Mouse (Mus musculus): ENCODE measurements at regions not wholly inside any gene's neighbourhood (a gene's known extent, or its start where the extent isn't known, plus 50 kb on each side); places are given as distances from the start of the nearest gene placed in this dataset.

DNA sequence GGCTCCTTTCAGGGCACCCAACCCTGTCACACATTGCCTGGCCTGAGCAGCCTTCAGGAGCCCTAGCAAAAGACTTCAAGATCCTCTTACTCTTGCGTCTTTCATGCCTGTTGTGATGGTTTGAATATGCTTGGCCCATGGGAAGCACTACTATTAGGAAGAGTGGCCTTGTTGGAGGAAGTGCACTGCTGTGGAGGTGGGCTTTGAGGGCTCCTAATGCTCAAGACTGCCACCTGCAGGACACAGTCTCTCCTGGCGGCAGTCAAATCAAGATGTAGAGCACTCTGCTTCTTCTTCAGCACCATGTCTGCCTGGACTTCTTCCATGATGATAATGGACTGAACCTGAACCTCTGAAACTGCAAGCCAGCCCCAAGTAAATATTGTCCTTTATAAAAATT, 73.0 kb downstream of the Tsen15 start:
- no peak for DNase-seq (ENCODE audit: low spot score in 2 of 2)

DNA sequence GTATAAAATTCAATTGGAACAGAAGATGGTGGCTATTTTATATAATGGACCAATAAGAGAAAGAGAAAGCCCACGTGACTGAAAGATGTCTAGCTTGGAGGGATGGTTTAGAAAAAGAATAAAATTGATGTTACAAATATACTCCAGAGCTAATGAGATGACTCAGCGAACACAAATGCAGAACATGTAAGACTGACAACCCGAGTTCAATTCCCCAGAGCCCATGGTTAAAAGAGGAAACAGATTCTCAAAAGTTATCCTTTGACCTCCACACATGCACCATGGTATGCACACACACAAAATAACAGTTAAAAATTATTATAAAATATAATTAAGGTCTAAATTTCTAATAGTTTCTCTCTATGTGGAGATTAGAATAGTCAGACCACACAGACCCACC, 81.0 kb downstream of the Tsen15 start:
- DNase-seq (ENCODE audit: low spot score in 2 of 2), result no peak

DNA sequence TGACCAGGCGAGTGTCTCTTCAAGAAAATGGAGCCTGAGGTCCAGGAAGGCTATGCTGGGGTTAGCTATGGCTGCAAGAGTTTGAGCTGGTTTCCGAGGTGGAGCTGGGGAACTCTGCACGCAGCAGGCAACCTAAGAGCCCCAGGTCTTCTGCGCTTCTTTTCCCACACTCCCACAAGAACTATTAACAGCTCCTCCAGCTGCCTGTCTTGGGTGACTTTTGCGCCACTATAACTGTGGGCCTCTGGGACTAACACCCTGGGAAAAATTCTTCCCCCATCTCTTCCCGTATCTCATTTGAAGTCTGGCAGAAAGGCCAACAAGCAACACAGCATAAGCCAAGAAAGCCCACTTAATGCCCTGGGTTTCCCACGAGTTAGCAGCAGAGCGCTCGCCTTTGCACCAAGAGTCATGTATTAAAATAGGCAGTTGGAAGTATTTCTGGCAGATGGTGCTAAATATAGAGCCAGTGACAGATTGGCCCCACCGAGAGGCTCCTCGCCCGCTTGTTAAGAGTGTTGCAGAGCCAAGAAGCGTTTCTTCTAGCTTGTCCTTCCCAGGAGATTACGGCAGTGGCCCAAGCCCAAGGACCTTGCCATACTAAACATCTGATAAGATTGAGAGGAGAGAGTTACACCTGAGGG, 81.9 kb downstream of the Tsen15 start:
- DNase-seq (ENCODE audit: low spot score in 2 of 2), result peak in 1 of 2 experiments; percentile 23

GRCm38 (mm10) chr1:152301355-152301754, 85.1 kb downstream of the Tsen15 start:
- peak in 1 of 2 experiments; percentile 20 for DNase-seq (ENCODE audit: low spot score in 2 of 2)

- no peak for DNase-seq (ENCODE audit: low spot score in 2 of 2)
These were observed 94.2 kb downstream of the Tsen15 start for GRCm38 (mm10) chr1:152292196-152292736.

GRCm38 (mm10) chr1:152290768-152291167, 95.7 kb downstream of the Tsen15 start:
- peak; percentile 10 to 18 for DNase-seq (ENCODE audit: low spot score in 2 of 2)

DNA sequence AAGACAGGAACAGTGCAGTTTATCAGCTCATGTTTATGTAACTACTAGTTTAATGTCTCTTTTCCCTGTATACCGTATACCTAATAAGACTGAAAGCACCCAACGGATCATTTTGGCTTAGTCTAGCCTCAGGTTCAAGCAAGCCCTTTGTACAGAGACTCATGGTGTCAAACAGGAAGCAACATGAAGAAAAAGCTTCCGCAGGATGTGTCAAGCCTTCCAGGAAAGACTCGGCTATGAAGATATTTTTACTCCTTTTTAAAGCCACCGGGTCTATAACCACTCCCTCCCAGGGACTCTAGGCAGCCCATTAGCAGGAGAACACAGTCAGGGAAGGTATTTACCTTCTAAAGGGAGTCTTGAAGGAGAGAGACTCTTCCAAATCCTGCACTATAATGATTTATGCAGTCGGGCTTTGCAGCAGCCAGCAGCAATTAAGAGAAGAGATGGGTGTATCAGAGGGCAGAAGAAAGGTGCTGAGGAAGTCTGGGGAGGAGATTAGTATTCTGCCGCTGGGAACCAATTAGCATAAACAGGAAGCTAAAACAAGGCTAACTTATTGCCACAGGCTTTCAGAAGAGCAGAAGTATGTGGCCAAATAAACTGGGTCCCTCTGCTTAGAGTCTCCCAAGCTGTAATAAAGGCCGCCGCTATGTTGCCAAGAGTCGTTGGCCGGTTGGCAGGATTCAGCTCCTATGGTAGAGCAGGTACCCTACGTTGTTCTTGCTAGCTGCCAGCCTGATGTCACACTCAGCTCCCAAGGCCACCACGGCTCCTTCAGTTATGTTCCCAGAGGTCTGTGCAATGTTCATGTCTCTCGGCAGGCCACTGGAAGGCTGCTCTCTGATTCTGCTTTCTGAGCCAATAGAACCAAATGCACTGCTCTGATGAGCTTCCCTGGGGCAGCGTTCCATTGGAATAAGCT, 98.7 kb downstream of the Tsen15 start:
- no peak for DNase-seq (ENCODE audit: low spot score in 2 of 2)

DNA sequence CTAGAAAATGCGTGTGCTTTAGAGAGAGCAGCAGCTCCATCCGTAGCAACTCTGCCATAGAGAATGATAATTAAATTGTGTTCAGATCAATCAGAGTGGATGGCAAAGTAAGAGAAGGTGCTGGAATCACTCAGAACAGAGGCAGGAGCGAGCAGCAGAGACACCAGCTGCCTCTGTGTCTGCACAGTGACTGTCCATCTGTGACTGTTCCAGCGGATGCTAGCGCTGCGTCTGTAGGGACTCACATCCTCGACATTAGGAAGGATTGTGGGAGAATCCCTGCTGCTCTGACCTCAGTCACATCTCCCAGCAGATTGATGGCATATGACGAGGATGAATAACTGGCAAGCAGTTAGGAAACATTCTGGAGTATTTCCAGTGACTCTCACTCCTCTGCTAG, 99.8 kb downstream of the Tsen15 start:
- DNase-seq (ENCODE audit: low spot score in 2 of 2), result no peak

- no peak for DNase-seq (ENCODE audit: low spot score in 2 of 2)
These were observed 104.4 kb downstream of the Tsen15 start for GRCm38 (mm10) chr1:152282106-152282505.

GRCm38 (mm10) chr1:152281201-152281600, 105.3 kb downstream of the Tsen15 start:
- DNase-seq (ENCODE audit: low spot score in 2 of 2), result no peak

- no peak for DNase-seq (ENCODE audit: low spot score in 2 of 2)
These were observed 106.5 kb downstream of the Tsen15 start for GRCm38 (mm10) chr1:152280014-152280413.

GRCm38 (mm10) chr1:152275011-152275410, 111.5 kb downstream of the Tsen15 start:
- no peak for DNase-seq (ENCODE audit: low spot score in 2 of 2)

DNA sequence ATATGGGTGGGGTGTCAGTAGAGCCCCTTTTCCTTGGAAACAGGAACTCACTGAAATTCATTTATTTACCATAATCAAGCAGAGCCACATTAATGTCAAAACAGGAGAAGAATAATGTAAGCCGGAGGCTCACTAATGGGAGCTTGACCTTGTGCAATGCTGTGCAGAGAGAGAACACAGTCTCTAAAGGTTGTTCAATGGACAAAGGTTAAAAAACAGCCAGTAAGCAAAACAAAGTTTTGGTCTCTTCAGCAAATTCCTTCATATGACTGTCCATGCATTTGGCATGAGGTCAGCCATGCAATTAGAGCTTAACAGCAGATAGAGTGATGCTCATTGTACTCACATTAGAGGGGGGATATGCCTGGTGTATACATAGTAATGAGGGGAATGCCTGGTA, 113.1 kb downstream of the Tsen15 start:
- no peak for DNase-seq (ENCODE audit: low spot score in 2 of 2)

DNA sequence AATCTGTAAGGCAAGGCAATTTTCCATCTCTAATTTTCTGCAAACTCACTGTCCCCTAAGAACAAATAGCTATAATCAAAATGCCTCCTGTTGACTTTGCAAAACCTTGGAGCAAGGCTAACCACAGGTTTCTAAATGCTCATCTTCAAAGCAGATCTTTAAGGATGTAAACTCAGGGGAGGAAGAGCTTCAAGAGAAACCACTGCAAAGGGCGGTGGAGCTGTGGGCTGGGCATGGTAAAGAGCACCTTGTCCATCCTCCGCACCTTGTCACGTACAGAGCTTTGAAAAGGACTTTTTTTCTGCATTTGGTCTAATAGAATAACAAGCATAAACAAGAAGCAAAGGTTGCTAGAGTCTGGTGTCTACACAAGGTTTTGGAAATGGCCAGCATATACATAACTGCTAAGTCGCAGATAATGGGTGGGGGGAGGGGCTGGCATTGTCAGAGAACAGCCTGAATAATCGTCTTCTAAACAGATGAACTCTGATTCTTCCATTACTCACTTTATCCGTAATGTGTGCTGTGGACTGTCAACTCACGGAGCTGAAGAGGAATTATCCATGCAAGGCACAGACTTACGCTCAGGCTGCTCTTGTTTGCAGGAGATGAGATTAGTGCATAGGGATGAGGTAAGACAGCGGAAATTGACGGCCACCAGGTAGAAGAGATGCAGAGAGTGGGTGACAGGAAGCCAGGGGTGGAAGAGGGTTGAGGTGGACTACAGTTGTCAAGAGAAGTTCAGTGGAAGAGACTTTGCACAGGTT, 116.4 kb downstream of the Tsen15 start:
- DNase-seq (ENCODE audit: low spot score in 2 of 2), result no peak

DNA sequence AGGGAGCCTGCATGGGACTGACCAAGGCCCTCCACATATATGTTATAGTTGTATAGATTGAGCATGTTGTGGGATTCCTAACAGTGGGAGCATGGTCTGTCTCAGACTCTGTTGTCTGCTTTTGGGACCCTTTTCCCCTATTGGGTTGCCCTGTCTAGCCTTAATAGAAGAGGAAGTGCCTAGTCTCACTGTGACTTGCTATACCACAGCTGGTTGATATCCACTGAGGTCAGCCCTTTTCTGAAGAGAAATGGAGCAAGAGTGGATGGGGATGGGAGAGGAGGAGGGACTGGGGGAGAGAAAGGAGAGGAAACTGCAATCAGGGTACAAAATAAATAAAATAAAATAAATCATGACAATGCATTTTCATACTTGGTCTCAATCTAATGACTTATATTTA, 120.1 kb downstream of the Tsen15 start:
- no peak for DNase-seq (ENCODE audit: low spot score in 2 of 2)

DNA sequence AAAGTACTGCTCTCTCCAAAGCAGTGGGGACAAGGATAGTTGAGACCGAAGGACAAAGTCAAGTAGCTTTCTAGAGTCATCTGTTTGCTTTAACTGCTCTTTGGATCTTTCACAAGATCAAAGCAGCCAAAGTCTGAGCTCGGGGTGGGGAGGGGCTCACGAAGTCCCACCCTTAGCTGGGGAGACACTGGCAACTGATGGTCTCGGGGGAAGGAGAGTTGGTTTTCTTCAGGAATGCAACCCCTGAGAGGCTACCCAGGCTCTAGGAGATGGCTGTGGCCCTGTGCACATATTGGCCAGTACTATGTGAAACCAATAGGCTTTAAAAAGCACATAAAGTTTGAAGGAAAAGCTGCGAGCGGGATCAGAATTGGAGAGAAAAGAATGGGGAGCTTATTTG, 121.5 kb downstream of the Tsen15 start:
- DNase-seq (ENCODE audit: low spot score in 2 of 2), result no peak

DNA sequence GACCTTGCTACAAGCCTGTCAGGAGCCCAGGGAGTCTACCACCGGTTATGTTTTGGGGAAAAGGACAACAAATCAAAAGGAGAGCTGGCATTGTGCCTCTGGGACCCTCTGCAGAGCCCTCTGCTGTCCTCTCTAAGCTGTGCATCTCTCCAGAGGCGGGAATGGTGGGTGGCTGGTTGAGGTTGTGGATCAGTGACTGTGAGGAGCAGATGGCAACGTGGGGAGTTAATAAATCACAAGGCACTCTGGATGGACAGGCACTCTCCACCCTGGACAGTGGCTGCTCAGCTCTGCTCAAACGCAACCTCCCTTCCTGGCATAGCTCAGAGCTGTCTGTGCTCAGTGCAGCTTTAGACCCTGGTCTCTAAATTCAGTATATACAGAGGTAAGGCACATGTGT, 125.0 kb downstream of the Tsen15 start:
- no peak for DNase-seq (ENCODE audit: low spot score in 2 of 2)

GRCm38 (mm10) chr1:152260950-152261349, 125.5 kb downstream of the Tsen15 start:
- no peak for DNase-seq (ENCODE audit: low spot score in 2 of 2)

GRCm38 (mm10) chr1:152258258-152258657, 128.2 kb downstream of the Tsen15 start:
- DNase-seq (ENCODE audit: low spot score in 2 of 2), result no peak

DNA sequence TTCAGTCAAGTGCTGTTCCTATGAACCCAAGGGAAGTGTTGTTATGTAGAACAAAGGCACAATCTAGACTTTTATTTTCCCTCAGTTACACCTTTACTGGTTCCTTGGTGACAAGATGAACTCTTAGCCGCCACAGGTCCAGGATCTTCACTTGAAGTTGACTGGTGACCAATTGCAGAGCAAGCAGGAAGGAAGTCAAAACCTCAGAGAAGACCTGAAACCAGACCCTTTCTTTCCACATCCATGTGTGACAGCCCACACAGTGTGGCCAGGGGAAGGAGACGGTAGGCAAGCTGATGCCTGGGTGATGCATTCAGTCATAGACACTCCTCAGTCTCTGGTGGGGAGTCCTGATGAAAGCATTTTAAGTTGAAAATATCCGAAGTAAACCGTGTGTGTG, 132.6 kb downstream of the Tsen15 start:
- DNase-seq (ENCODE audit: low spot score in 2 of 2), result no peak

- DNase-seq (ENCODE audit: low spot score in 2 of 2), result no peak
These were observed 133.0 kb downstream of the Tsen15 start for GRCm38 (mm10) chr1:152253486-152253885.

Measured in left cerebral cortex, adult 8-10 months (tissue).